ENCODE assay signal across 28 mouse cellular contexts in genomic region chr4:103026621-103027020, GRCm38 (mm10). TPM values are rescaled to one million over a fixed set of nuclear protein-coding genes. Genes with fewer than 3 reads are reported as not detected.
"Had no signal": no experiment of that assay in that cellular context is flagged by ENCODE, and none has a peak within 500 bp of the region (broad histone marks: within the 10 kb centered on the region; RNA-seq: fewer than 3 reads in every experiment).

Gene Insl5 (minus strand): TSS chr4:103026842.

- H3K36me3 ChIP-seq: heart, embryonic 13.5 days; heart, embryonic 15.5 days; hindbrain, embryonic 13.5 days; hindbrain, embryonic 15.5 days; kidney, embryonic 15.5 days; limb, embryonic 13.5 days; limb, embryonic 15.5 days had no signal

- H3K4me1 ChIP-seq: heart, embryonic 15.5 days; hindbrain, embryonic 13.5 days; hindbrain, embryonic 15.5 days; limb, embryonic 15.5 days had no signal

- H3K9me3 ChIP-seq: heart, embryonic 13.5 days; heart, embryonic 15.5 days; hindbrain, embryonic 13.5 days; hindbrain, embryonic 15.5 days; kidney, embryonic 15.5 days; limb, embryonic 13.5 days; limb, embryonic 15.5 days had no signal

- H3K4me2 ChIP-seq: heart, embryonic 11.5 days; heart, embryonic 15.5 days; hindbrain, embryonic 13.5 days; hindbrain, embryonic 15.5 days; limb, embryonic 13.5 days; limb, embryonic 15.5 days had no signal

- ATAC-seq: forebrain, postnatal 0 days; hindbrain, postnatal 0 days had no signal

- H3K27ac ChIP-seq: heart, adult 2 months; heart, embryonic 13.5 days; heart, embryonic 15.5 days; hindbrain, embryonic 13.5 days; hindbrain, embryonic 15.5 days; hindbrain, postnatal 0 days; kidney, embryonic 15.5 days; kidney, postnatal 0 days; limb, embryonic 15.5 days had no signal

- DNase-seq: forebrain, postnatal 0 days; gastrocnemius, postnatal 14 days; gastrocnemius, postnatal 36 days; heart, adult 11 months; heart, adult 2 months; heart, postnatal 14 days; heart, postnatal 36 days; kidney, adult 11 months; kidney, adult 2 months; kidney, adult 9 months; kidney, postnatal 14 days; kidney, postnatal 36 days; layer of hippocampus, adult 9-11 months; layer of hippocampus, postnatal 36 days; left cerebral cortex, postnatal 4 days had no signal

- H3K4me3 ChIP-seq: heart, adult 2 months; heart, embryonic 13.5 days; heart, embryonic 15.5 days; hindbrain, embryonic 13.5 days; hindbrain, embryonic 15.5 days; kidney, embryonic 15.5 days; limb, embryonic 13.5 days; limb, embryonic 15.5 days had no signal

- H3K9ac ChIP-seq: forebrain, postnatal 0 days; heart, embryonic 13.5 days; heart, embryonic 15.5 days; hindbrain, embryonic 13.5 days; hindbrain, embryonic 15.5 days; kidney, embryonic 15.5 days; limb, embryonic 13.5 days; limb, embryonic 15.5 days had no signal

- H3K27me3 ChIP-seq: heart, embryonic 13.5 days; heart, embryonic 15.5 days; hindbrain, embryonic 13.5 days; hindbrain, embryonic 15.5 days; kidney, embryonic 15.5 days; limb, embryonic 13.5 days; limb, embryonic 15.5 days had no signal

RNA-seq across cellular contexts. Expression of gene Insl5, which starts in this region (rescaled TPM):
- polyA plus RNA-seq: forebrain, postnatal 0 days; gonadal fat pad, adult 2 months; heart, adult 2 months; heart, embryonic 15.5 days; heart, postnatal 0 days; hindbrain, embryonic 13.5 days; hindbrain, postnatal 0 days; kidney, postnatal 0 days; limb, embryonic 13.5 days; limb, embryonic 15.5 days; liver, adult 2 months had no signal
